Mouse (Mus musculus): ENCODE data around the gene Lrrc26.

- no peak for TF ChIP-seq CTCF (IDR thresholded peaks at IDR 0.05; ENCODE audit: control insufficient read depth, insufficient read depth, insufficient read length)
- no peak for TF ChIP-seq MYOD1 (IDR thresholded peaks at IDR 0.05; ENCODE audit: control insufficient read depth, insufficient read length, low read depth)
- no peak for TF ChIP-seq MAX (IDR thresholded peaks at IDR 0.05)
These were observed 4.0 kb downstream of the Lrrc26 start for GRCm38 (mm10) chr2:25293706-25294105.

Data from C2C12 (cell line).